Mouse (Mus musculus) adrenal gland, postnatal 36 days (tissue): ENCODE measurements around the gene Morc2a. TPM values are rescaled to one million over a fixed set of nuclear protein-coding genes. Genes with fewer than 3 reads are reported as not detected.
A peak's percentile ranks its signal among the peaks of the same experiment; 100 is the strongest.

ENCODE experiments used
- DNase-seq, 2 experiments: peaks; one replicate each; pipeline ENCODE4 v3.0.0; 2021; ENCODE audit warnings: mixed read lengths in 1 of 2
- long read RNA-seq, 2 experiments: library from polyadenylated mRNA; stranded (forward); transcript quantifications; one replicate each; pipeline ENCODE4 v2.0.0; 2021; ENCODE audit warnings: borderline sequencing depth in 2 of 2
- total RNA-seq, 2 experiments: library from RNA; stranded (reverse); gene quantifications; 2 replicates each; pipeline ENCODE4 v1.2.3; 2021

Morc2a gene
- 10 to 100 TPM; 42.9 to 48.4 TPM for total RNA-seq
- long read RNA-seq, experiment 1, full-length matches to known transcripts, result 1 of 17 reads
- long read RNA-seq, experiment 1, partial matches to known transcripts, result 13 of 17 reads
- long read RNA-seq, experiment 1, other reads (novel, unspliced or antisense), result 3 of 17 reads
- long read RNA-seq, experiment 2, full-length matches to known transcripts, result 1 of 9 reads
- long read RNA-seq, experiment 2, partial matches to known transcripts, result 6 of 9 reads
- long read RNA-seq, experiment 2, other reads (novel, unspliced or antisense), result 2 of 9 reads

- peak; percentile 96 to 97 for DNase-seq
Measured at GRCm38 (mm10) chr11:3648964-3649841, at the start of gene Morc2a. Morc2a (plus strand) TSS chr11:3649191.

- DNase-seq, result peak in 1 of 2 experiments; percentile 19
Measured at GRCm38 (mm10) chr11:3601966-3602365, 47.0 kb upstream of the Morc2a start.

- peak; percentile 15 to 54 for DNase-seq
Measured at GRCm38 (mm10) chr11:3602687-3603086, 46.3 kb upstream of the Morc2a start.

- no peak for DNase-seq
Measured at GRCm38 (mm10) chr11:3606456-3606855, 42.5 kb upstream of the Morc2a start.

GRCm38 (mm10) chr11:3615576-3615975 is 33.4 kb upstream of the Morc2a start:
- DNase-seq, result no peak

GRCm38 (mm10) chr11:3622826-3623225 is 26.2 kb upstream of the Morc2a start:
- no peak for DNase-seq

- DNase-seq, result no peak
Measured at GRCm38 (mm10) chr11:3624391-3625027, 24.5 kb upstream of the Morc2a start.

GRCm38 (mm10) chr11:3628999-3629491 is 19.9 kb upstream of the Morc2a start:
- DNase-seq, result peak; percentile 17 to 42

- peak; percentile 16 for DNase-seq
Measured at GRCm38 (mm10) chr11:3633269-3633668, 15.7 kb upstream of the Morc2a start.

GRCm38 (mm10) chr11:3647688-3648087 is 1.3 kb upstream of the Morc2a start:
- no peak for DNase-seq

GRCm38 (mm10) chr11:3648305-3648963 is 557 bp upstream of the Morc2a start:
- peak; percentile 39 to 55 for DNase-seq

GRCm38 (mm10) chr11:3650141-3650540 is 1.1 kb downstream of the Morc2a start:
- no peak for DNase-seq

GRCm38 (mm10) chr11:3661964-3662363 is 13.0 kb downstream of the Morc2a start:
- DNase-seq, result no peak

- DNase-seq, result peak in 1 of 2 experiments; percentile 17
Measured at GRCm38 (mm10) chr11:3667506-3667905, 18.5 kb downstream of the Morc2a start.

GRCm38 (mm10) chr11:3668768-3669167 is 19.8 kb downstream of the Morc2a start:
- DNase-seq, result no peak

GRCm38 (mm10) chr11:3669849-3670248 is 20.9 kb downstream of the Morc2a start:
- no peak for DNase-seq

GRCm38 (mm10) chr11:3671000-3671628 is 22.1 kb downstream of the Morc2a start:
- DNase-seq, result no peak

GRCm38 (mm10) chr11:3674545-3674944 is 25.6 kb downstream of the Morc2a start:
- DNase-seq, result no peak

GRCm38 (mm10) chr11:3676423-3676822 is 27.4 kb downstream of the Morc2a start:
- DNase-seq, result no peak

GRCm38 (mm10) chr11:3677204-3677603 is 28.2 kb downstream of the Morc2a start:
- peak; percentile 33 to 61 for DNase-seq

GRCm38 (mm10) chr11:3679771-3680170 is 30.8 kb downstream of the Morc2a start:
- DNase-seq, result no peak
